Mouse (Mus musculus) kidney, embryonic 16.5 days (tissue): ENCODE results near the gene Mfsd4b5. TPM values are rescaled to one million over a fixed set of nuclear protein-coding genes. Genes with fewer than 3 reads are reported as not detected.
A peak's percentile ranks its signal among the peaks of the same experiment; 100 is the strongest.

ENCODE experiments used
- ATAC-seq: fragments of 200-750 bp; cut with Nextera tagmentation; 2 replicates; pipeline ENCODE4 v1.8.0; 2017; ENCODE audit warnings: moderate TSS enrichment; ENCODE audit not compliant: low FRiP score, low TSS enrichment
- H3K27ac ChIP-seq: fragments of 300-500 bp; sonication (generic); 2 replicates; pipeline ENCODE4 v1.5.1; 2014; ENCODE audit warnings: low read length
- H3K27me3 ChIP-seq: fragments of 300-500 bp; sonication (generic); 2 replicates; pipeline ENCODE4 v1.6.1; 2014; ENCODE audit warnings: low read length, control low read depth, mixed read lengths; ENCODE audit not compliant: insufficient read depth
- H3K36me3 ChIP-seq: fragments of 300-500 bp; sonication (generic); 2 replicates; pipeline ENCODE4 v1.6.1; 2014; ENCODE audit warnings: low read length, control low read depth, mixed read lengths; ENCODE audit not compliant: insufficient read depth
- H3K4me1 ChIP-seq: fragments of 300-500 bp; sonication (generic); 2 replicates; pipeline ENCODE4 v1.6.1; 2014; ENCODE audit warnings: low read length, control low read depth, mixed read lengths; ENCODE audit not compliant: insufficient read depth
- H3K4me2 ChIP-seq: fragments of 300-500 bp; sonication (generic); replicated peaks from 2 replicates; pipeline ENCODE4 v1.6.1; 2014; ENCODE audit warnings: low read depth, low read length
- H3K4me3 ChIP-seq: fragments of 300-500 bp; sonication (generic); 2 replicates; pipeline ENCODE4 v1.5.1; 2014; ENCODE audit warnings: mild to moderate bottlenecking, low read length
- H3K9ac ChIP-seq: fragments of 300-500 bp; sonication (generic); replicated peaks from 2 replicates; pipeline ENCODE4 v1.6.1; 2014; ENCODE audit warnings: low read length
- H3K9me3 ChIP-seq: fragments of 300-500 bp; sonication (generic); 2 replicates; pipeline ENCODE4 v1.6.1; 2016; ENCODE audit warnings: low read length, control low read depth
- WGBS: fragments of 180-500 bp; shearing (Covaris S2); extraction: QIAGEN DNeasy Blood & Tissue Kit; methylation state at CpG from one replicate; pipeline ENCODE4 v1.1.7; 2014; 5-methylcytosine and 5-hydroxymethylcytosine counted together
- polyA plus RNA-seq: library from polyadenylated mRNA; unstranded; fragments of >200 nt; fragmentation: Nextera tagmentation; extraction: Ambion mirVana; gene quantifications from 2 replicates; pipeline ENCODE4 v1.2.1, GENCODE M21; 2015

Gene Mfsd4b5
- polyA plus RNA-seq = 7.0 and 7.5 TPM in 2 replicates

- Histone ChIP-seq H3K4me1 (no peaks in the 10 kb centered on the region; the same call in 1 of the 2 replicates), H3K9me3 (no peaks in the 10 kb centered on the region), H3K27ac (no peak within 1 kb of the TSS), H3K27me3 (no peaks in the 10 kb centered on the region), H3K4me3 (no peak within 1 kb of the TSS), H3K4me2 (no peak within 1 kb of the TSS), H3K9ac (no peak within 1 kb of the TSS), H3K36me3 (no peaks in the 10 kb centered on the region)
- 89% methylated on average over 12 of the region's 12 CpGs for WGBS
- ATAC-seq = no peak
These were observed at the start of gene Mfsd4b5 for GRCm38 (mm10) chr10:39986466-39986865. Mfsd4b5 (minus strand) TSS chr10:39986646.

GRCm38 (mm10) chr10:40034956-40035355, 48.5 kb upstream of the Mfsd4b5 start:
- Histone ChIP-seq H3K4me2 (no peak overlapping the region), H3K27me3 (no peaks in the 10 kb centered on the region), H3K4me3 (no peak overlapping the region), H3K9ac (no peak overlapping the region), H3K36me3 (no peaks in the 10 kb centered on the region), H3K27ac (no peak overlapping the region), H3K9me3 (no peaks in the 10 kb centered on the region), H3K4me1 (no peaks in the 10 kb centered on the region)
- 93% methylated on average over 6 of the region's 6 CpGs for WGBS
- ATAC-seq = no peak

- no peak overlapping the region for H3K27ac ChIP-seq
- no peak overlapping the region for H3K4me3 ChIP-seq
- no peak for ATAC-seq
- no peaks in the 10 kb centered on the region for H3K9me3 ChIP-seq
- no peak overlapping the region for H3K4me2 ChIP-seq
- no peak overlapping the region for H3K9ac ChIP-seq
- WGBS = 72% methylated on average over 2 of the region's 2 CpGs
- H3K4me1 ChIP-seq = no peaks in the 10 kb centered on the region
- no peaks in the 10 kb centered on the region for H3K27me3 ChIP-seq
- no peaks in the 10 kb centered on the region for H3K36me3 ChIP-seq
These were observed 46.5 kb upstream of the Mfsd4b5 start for GRCm38 (mm10) chr10:40032897-40033296.

GRCm38 (mm10) chr10:40030716-40031115, 44.3 kb upstream of the Mfsd4b5 start:
- H3K4me2 ChIP-seq = no peak overlapping the region
- no peak overlapping the region for H3K9ac ChIP-seq
- WGBS = 90% methylated on average over 6 of the region's 6 CpGs
- no peaks in the 10 kb centered on the region for H3K4me1 ChIP-seq
- H3K4me3 ChIP-seq = no peak overlapping the region
- no peak overlapping the region for H3K27ac ChIP-seq
- no peak for ATAC-seq
- H3K36me3 ChIP-seq = no peaks in the 10 kb centered on the region
- H3K27me3 ChIP-seq = no peaks in the 10 kb centered on the region
- H3K9me3 ChIP-seq = peaks cover 7% of the 10 kb centered on the region; the same call in 1 of the 2 replicates

- Histone ChIP-seq H3K4me3 (no peak overlapping the region), H3K27ac (no peak overlapping the region), H3K9ac (no peak overlapping the region), H3K4me2 (no peak overlapping the region), H3K36me3 (no peaks in the 10 kb centered on the region), H3K9me3 (peaks cover 7% of the 10 kb centered on the region; the same call in 1 of the 2 replicates), H3K27me3 (no peaks in the 10 kb centered on the region), H3K4me1 (peaks cover 4% of the 10 kb centered on the region)
- WGBS = 70% methylated on average over 2 of the region's 2 CpGs
- no peak for ATAC-seq
These were observed 43.2 kb upstream of the Mfsd4b5 start for GRCm38 (mm10) chr10:40029610-40030009.

- H3K36me3 ChIP-seq = no peaks in the 10 kb centered on the region
- peaks cover 7% of the 10 kb centered on the region; the same call in 1 of the 2 replicates for H3K9me3 ChIP-seq
- no peak overlapping the region for H3K27ac ChIP-seq
- H3K27me3 ChIP-seq = no peaks in the 10 kb centered on the region
- 86% methylated on average over 8 of the region's 8 CpGs for WGBS
- peaks cover 7% of the 10 kb centered on the region for H3K4me1 ChIP-seq
- H3K4me2 ChIP-seq = no peak overlapping the region
- no peak for ATAC-seq
- no peak overlapping the region for H3K9ac ChIP-seq
- no peak overlapping the region for H3K4me3 ChIP-seq
These were observed 41.6 kb upstream of the Mfsd4b5 start for GRCm38 (mm10) chr10:40028091-40028490.

GRCm38 (mm10) chr10:40026546-40026945, 40.1 kb upstream of the Mfsd4b5 start:
- WGBS = 97% methylated on average over 5 of the region's 5 CpGs
- ATAC-seq = no peak

GRCm38 (mm10) chr10:40025560-40025959, 39.1 kb upstream of the Mfsd4b5 start:
- Histone ChIP-seq H3K4me3 (peak overlapping the region; percentile 67), H3K4me2 (peak overlapping the region; percentile 90), H3K27ac (peak overlapping the region; percentile 60), H3K36me3 (no peaks in the 10 kb centered on the region), H3K27me3 (no peaks in the 10 kb centered on the region), H3K9me3 (peaks cover 7% of the 10 kb centered on the region; the same call in 1 of the 2 replicates), H3K4me1 (peaks cover 7% of the 10 kb centered on the region), H3K9ac (peak overlapping the region; percentile 44; the same call in 1 of the 2 replicates)
- ATAC-seq = no peak
- 46% methylated on average over 8 of the region's 8 CpGs for WGBS

More at GRCm38 (mm10) chr10:40026546-40026945, 40.1 kb upstream of the Mfsd4b5 start:
- Histone ChIP-seq H3K36me3 (no peaks in the 10 kb centered on the region), H3K4me1 (peaks cover 7% of the 10 kb centered on the region), H3K27me3 (no peaks in the 10 kb centered on the region), H3K9me3 (peaks cover 7% of the 10 kb centered on the region; the same call in 1 of the 2 replicates), H3K9ac (no peak overlapping the region), H3K4me2 (no peak overlapping the region), H3K4me3 (no peak overlapping the region), H3K27ac (no peak overlapping the region)

GRCm38 (mm10) chr10:40024554-40025428, 38.3 kb upstream of the Mfsd4b5 start, which contains the start of gene Mfsd4b1:
Mfsd4b1 (minus strand) TSS chr10:40025268.
- peak within 1 kb of the TSS; percentile 82 for H3K27ac ChIP-seq
- H3K4me3 ChIP-seq = peak within 1 kb of the TSS; percentile 67
- H3K9me3 ChIP-seq = peaks cover 7% of the 10 kb centered on the region; the same call in 1 of the 2 replicates
- peak within 1 kb of the TSS; percentile 90 for H3K4me2 ChIP-seq
- H3K36me3 ChIP-seq = no peaks in the 10 kb centered on the region
- no peaks in the 10 kb centered on the region for H3K27me3 ChIP-seq
- under 1% methylated on average over 46 of the region's 46 CpGs for WGBS
- ATAC-seq = peak; percentile 97
- peak within 1 kb of the TSS; percentile 67 for H3K9ac ChIP-seq
- peaks cover 7% of the 10 kb centered on the region for H3K4me1 ChIP-seq

GRCm38 (mm10) chr10:40020401-40020800, 34.0 kb upstream of the Mfsd4b5 start:
- H3K36me3 ChIP-seq = no peaks in the 10 kb centered on the region
- H3K27me3 ChIP-seq = no peaks in the 10 kb centered on the region
- H3K9ac ChIP-seq = no peak overlapping the region
- no peak overlapping the region for H3K4me2 ChIP-seq
- 61% methylated on average over 2 of the region's 2 CpGs for WGBS
- H3K4me3 ChIP-seq = no peak overlapping the region
- H3K9me3 ChIP-seq = no peaks in the 10 kb centered on the region
- no peak for ATAC-seq
- peaks cover 5% of the 10 kb centered on the region for H3K4me1 ChIP-seq
- no peak overlapping the region for H3K27ac ChIP-seq
